Mouse (Mus musculus) neural tube, embryonic 11.5 days (tissue): ENCODE results near the gene Cdca4. TPM values are rescaled to one million over a fixed set of nuclear protein-coding genes. Genes with fewer than 3 reads are reported as not detected.
"Not testable (repeated sequence)": the region's sequence is repeated elsewhere in the genome, so short reads cannot be mapped to it uniquely, and the experiment has no call there.

ENCODE experiments used
- ATAC-seq: fragments of 200-750 bp; cut with Nextera tagmentation; 2 replicates; pipeline ENCODE4 v1.8.0; 2017; ENCODE audit warnings: moderate number of reproducible peaks, mild to moderate bottlenecking, moderate TSS enrichment, moderate library complexity; ENCODE audit not compliant: insufficient read depth, low FRiP score, low TSS enrichment
- DNase-seq: peaks from one replicate; pipeline ENCODE4 v3.0.0-alpha.2; 2015; ENCODE audit warnings: low spot score
- H3K27ac ChIP-seq: fragments of 300-500 bp; sonication (generic); 2 replicates; pipeline ENCODE4 v1.5.1; 2014; ENCODE audit warnings: low read depth, mild to moderate bottlenecking, low read length
- H3K27me3 ChIP-seq: fragments of 300-500 bp; sonication (generic); 2 replicates; pipeline ENCODE4 v1.6.1; 2014; ENCODE audit warnings: mild to moderate bottlenecking, low read length, mixed read lengths; ENCODE audit not compliant: control insufficient read depth, insufficient read depth
- H3K36me3 ChIP-seq: fragments of 300-500 bp; sonication (generic); 2 replicates; pipeline ENCODE4 v1.6.1; 2014; ENCODE audit warnings: mild to moderate bottlenecking, low read length, moderate library complexity, mixed read lengths; ENCODE audit not compliant: control insufficient read depth, insufficient read depth
- H3K4me1 ChIP-seq: fragments of 300-500 bp; sonication (generic); 2 replicates; pipeline ENCODE4 v1.6.1; 2014; ENCODE audit warnings: low read length, mixed read lengths; ENCODE audit not compliant: control insufficient read depth, insufficient read depth
- H3K4me2 ChIP-seq: fragments of 300-500 bp; sonication (generic); 2 replicates; pipeline ENCODE4 v1.6.1; 2014; ENCODE audit warnings: low read depth, mild to moderate bottlenecking, moderate library complexity
- H3K4me3 ChIP-seq: fragments of 300-500 bp; sonication (generic); 2 replicates; pipeline ENCODE4 v1.5.1; 2014; ENCODE audit warnings: low read depth, low read length
- H3K9ac ChIP-seq: fragments of 300-500 bp; sonication (generic); 2 replicates; pipeline ENCODE4 v1.6.1; 2014; ENCODE audit warnings: mild to moderate bottlenecking, low read length
- H3K9me3 ChIP-seq: fragments of 300-500 bp; sonication (generic); 2 replicates; pipeline ENCODE4 v1.6.1; 2016; ENCODE audit warnings: low read length; ENCODE audit not compliant: control insufficient read depth
- WGBS: fragments of 180-500 bp; shearing (Covaris S2); extraction: QIAGEN DNeasy Blood & Tissue Kit; methylation state at CpG from one replicate; pipeline ENCODE4 v1.1.7; 2014; 5-methylcytosine and 5-hydroxymethylcytosine counted together
- polyA plus RNA-seq: library from polyadenylated mRNA; unstranded; fragments of >200 nt; fragmentation: Nextera tagmentation; extraction: Ambion mirVana; gene quantifications from 2 replicates; pipeline ENCODE4 v1.2.1, GENCODE M21; 2014

The Cdca4 gene
- polyA plus RNA-seq, 1 experiment from 2014 or later, result 173 TPM

GRCm38 (mm10) chr12:112821216-112821615 is 8.0 kb downstream of the Cdca4 start:
- Histone ChIP-seq H3K9me3 (no peaks in the 10 kb centered on the region), H3K27ac (no peak overlapping the region), H3K36me3 (peaks cover 11% of the 10 kb centered on the region), H3K4me2 (no peak overlapping the region), H3K4me3 (no peak overlapping the region), H3K27me3 (no peaks in the 10 kb centered on the region), H3K4me1 (no peaks in the 10 kb centered on the region), H3K9ac (no peak overlapping the region)
- ATAC-seq (no peak), DNase-seq (no peak)
- WGBS, result 69% methylated on average over 1 of the region's 1 CpGs

GRCm38 (mm10) chr12:112820401-112820999 is 8.7 kb downstream of the Cdca4 start:
- Histone ChIP-seq H3K9ac (no peak overlapping the region), H3K4me1 (no peaks in the 10 kb centered on the region), H3K9me3 (no peaks in the 10 kb centered on the region), H3K4me3 (no peak overlapping the region), H3K27ac (no peak overlapping the region), H3K27me3 (no peaks in the 10 kb centered on the region), H3K4me2 (no peak overlapping the region), H3K36me3 (peaks cover 11% of the 10 kb centered on the region)
- DNase-seq (no peak), ATAC-seq (no peak)
- 84% methylated on average over 12 of the region's 12 CpGs for WGBS

DNA sequence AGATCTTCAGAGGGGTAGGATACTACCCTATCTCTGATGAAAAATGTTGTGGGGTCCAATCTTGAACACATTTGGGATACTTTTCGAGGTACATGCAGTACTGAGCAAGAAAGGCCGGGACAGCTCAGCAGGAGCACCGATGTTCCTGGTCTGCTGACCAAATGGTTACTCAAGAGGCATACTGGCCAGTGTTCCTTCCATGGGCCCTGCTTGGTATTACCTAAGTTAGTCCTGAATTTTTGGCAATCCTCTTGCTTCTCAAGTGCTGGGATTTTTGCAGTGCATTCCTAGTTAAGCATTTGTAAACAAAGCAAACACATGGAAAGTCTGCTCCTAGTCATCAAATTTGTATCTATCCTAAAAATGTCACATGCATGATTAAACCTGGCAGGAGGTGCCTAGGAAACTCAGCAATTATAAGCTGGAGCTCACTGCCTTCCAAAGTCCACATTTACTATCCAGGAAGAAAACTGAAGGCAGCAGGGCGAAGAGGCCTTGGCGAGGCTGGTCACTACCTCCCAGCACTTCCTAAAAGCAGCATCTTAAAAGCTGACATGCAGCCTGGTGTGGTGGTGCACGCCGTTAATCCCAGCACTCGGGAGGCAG is 10.1 kb downstream of the Cdca4 start:
- Histone ChIP-seq H3K4me2 (no peak overlapping the region), H3K4me3 (no peak overlapping the region), H3K4me1 (no peaks in the 10 kb centered on the region), H3K27me3 (no peaks in the 10 kb centered on the region), H3K36me3 (peaks cover 14% of the 10 kb centered on the region), H3K9ac (no peak overlapping the region), H3K9me3 (no peaks in the 10 kb centered on the region), H3K27ac (no peak overlapping the region)
- ATAC-seq (no peak), DNase-seq (no peak)
- WGBS, result 90% methylated on average over 8 of the region's 8 CpGs

DNA sequence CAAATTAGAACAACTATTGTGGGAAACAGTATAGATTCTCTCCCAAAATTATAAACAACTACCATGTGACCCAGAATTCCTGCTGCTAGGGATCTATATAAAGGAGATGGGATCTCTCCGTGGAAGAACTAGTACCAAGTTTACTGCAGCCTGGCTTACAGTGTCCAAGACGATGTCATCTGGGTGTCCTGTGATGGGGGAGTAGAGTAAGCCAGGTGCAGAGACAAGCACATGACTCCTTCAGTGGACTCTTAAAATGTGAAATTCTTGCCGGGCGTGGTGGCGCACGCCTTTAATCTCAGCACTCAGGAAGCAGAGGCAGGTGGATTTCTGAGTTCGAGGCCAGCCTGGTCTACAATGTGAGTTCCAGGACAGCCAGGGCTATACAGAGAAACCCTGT is 12.4 kb downstream of the Cdca4 start:
- not testable (repeated sequence) for H3K9ac ChIP-seq, H3K4me3 ChIP-seq, H3K27ac ChIP-seq, DNase-seq, H3K9me3 ChIP-seq, H3K4me1 ChIP-seq, H3K27me3 ChIP-seq, ATAC-seq, H3K4me2 ChIP-seq
- WGBS, result 86% methylated on average over 7 of the region's 7 CpGs
- H3K36me3 ChIP-seq, result peaks cover 14% of the 10 kb centered on the region

DNA sequence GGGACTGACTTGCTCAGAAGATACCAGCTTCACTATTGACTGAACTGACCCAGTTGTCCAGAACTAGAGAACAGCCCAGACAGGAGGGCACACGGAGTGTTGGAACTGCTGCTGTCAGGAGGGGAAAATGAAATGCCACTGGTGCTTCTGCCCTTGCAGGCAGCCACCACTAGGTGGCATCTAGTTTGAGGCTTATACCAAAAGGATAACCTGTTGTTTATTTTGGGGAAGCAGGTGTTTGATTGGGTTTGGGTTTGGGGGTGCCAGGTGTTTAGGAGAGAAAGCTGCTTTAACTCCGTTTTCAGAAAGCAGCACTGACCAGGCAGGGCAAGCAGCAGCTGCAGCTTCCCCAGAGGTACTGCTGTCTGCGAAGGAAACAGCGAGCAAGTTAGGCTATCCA is 12.9 kb downstream of the Cdca4 start:
- Histone ChIP-seq H3K4me3 (no peak overlapping the region), H3K4me2 (no peak overlapping the region), H3K27me3 (no peaks in the 10 kb centered on the region), H3K4me1 (no peaks in the 10 kb centered on the region), H3K27ac (no peak overlapping the region), H3K9ac (no peak overlapping the region), H3K36me3 (peaks cover 9% of the 10 kb centered on the region), H3K9me3 (no peaks in the 10 kb centered on the region)
- DNase-seq, result peak; percentile 44
- WGBS, result 59% methylated on average over 4 of the region's 4 CpGs
- no peak for ATAC-seq

DNA sequence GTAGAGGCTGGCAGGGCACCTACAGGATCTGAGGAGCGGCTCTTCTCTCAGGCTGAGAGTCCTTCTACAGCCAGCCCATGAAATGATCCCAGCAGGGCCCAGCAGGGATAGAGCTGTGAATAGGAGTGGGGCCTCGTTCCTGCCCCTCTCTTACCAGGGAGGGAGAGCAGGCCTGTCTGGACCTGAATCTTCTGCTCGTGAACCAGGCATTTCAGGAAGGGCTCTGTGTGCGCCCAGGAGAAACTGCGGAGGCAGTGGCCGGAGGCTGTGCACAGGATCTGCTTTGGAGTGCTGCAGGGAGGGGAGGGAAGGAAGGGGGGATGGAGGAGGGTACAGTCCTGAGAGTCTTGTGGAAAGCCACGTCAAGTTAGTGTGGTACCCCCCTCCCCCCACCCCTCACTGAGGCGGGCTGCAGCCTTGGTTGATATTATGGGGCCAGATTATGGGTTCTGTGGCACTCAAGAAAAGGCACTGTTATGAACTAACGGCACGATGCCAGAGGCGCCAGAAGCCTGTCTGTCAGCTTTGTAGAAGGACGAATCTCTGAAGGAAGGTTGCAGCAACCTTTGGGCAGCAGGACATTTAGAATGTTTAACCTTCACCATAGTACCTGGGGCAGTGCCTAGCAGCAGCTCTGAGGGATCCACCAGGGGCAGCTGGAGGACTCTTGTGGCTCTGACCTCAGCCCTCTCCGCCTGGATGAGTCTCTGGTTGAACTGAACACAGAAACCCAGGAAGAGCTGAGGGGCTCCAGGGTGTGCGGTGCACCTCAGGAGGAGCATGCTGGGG is 14.3 kb downstream of the Cdca4 start:
- no peak overlapping the region for H3K27ac ChIP-seq
- no peak for DNase-seq
- peaks cover 2% of the 10 kb centered on the region; the same call in 1 of the 2 replicates for H3K4me1 ChIP-seq
- H3K36me3 ChIP-seq, result peaks cover 4% of the 10 kb centered on the region
- H3K9me3 ChIP-seq, result no peaks in the 10 kb centered on the region
- H3K9ac ChIP-seq, result no peak overlapping the region
- H3K4me2 ChIP-seq, result no peak overlapping the region
- no peaks in the 10 kb centered on the region for H3K27me3 ChIP-seq
- no peak overlapping the region for H3K4me3 ChIP-seq
- 86% methylated on average over 14 of the region's 14 CpGs for WGBS
- no peak for ATAC-seq

- Histone ChIP-seq H3K36me3 (peaks cover 4% of the 10 kb centered on the region; the same call in 1 of the 2 replicates), H3K4me1 (peaks cover 7% of the 10 kb centered on the region; the same call in 1 of the 2 replicates), H3K9me3 (no peaks in the 10 kb centered on the region), H3K27ac (no peak overlapping the region), H3K27me3 (no peaks in the 10 kb centered on the region), H3K9ac (no peak overlapping the region), H3K4me2 (no peak overlapping the region), H3K4me3 (no peak overlapping the region)
- DNase-seq, result no peak
- no peak for ATAC-seq
- WGBS, result 89% methylated on average over 7 of the region's 7 CpGs
These were observed 15.9 kb downstream of the Cdca4 start for GRCm38 (mm10) chr12:112813370-112813769.

GRCm38 (mm10) chr12:112810092-112810885 is 18.9 kb downstream of the Cdca4 start:
- H3K9me3 ChIP-seq, result no peaks in the 10 kb centered on the region
- no peak overlapping the region for H3K4me3 ChIP-seq
- 68% methylated on average over 19 of the region's 19 CpGs for WGBS
- H3K27me3 ChIP-seq, result no peaks in the 10 kb centered on the region
- DNase-seq, result no peak
- no peak overlapping the region for H3K9ac ChIP-seq
- H3K27ac ChIP-seq, result no peak overlapping the region
- ATAC-seq, result no peak
- H3K36me3 ChIP-seq, result peaks cover 3% of the 10 kb centered on the region; the same call in 1 of the 2 replicates
- H3K4me2 ChIP-seq, result no peak overlapping the region
- peaks cover 7% of the 10 kb centered on the region; the same call in 1 of the 2 replicates for H3K4me1 ChIP-seq
